17 mouse cellular contexts compared by ENCODE assay signal in genomic region chr12:3574670-3575069, GRCm38 (mm10). TPM values are rescaled to one million over a fixed set of nuclear protein-coding genes. Genes with fewer than 3 reads are reported as not detected.
A peak's percentile ranks its signal among the peaks of the same experiment; 100 is the strongest.
DNase-seq lines count a peak whose midpoint lies in the region; ATAC-seq and TF ChIP-seq lines count a peak whose summit lies in the region.
"Had no signal": no experiment of that assay in that cellular context is flagged by ENCODE, and none has a peak within 500 bp of the region (broad histone marks: within the 10 kb centered on the region; RNA-seq: fewer than 3 reads in every experiment).

No protein-coding gene starts in this region.

- no peak overlapping the region for H3K4me3 ChIP-seq in liver, postnatal 0 days (ENCODE audit: low read depth, low read length)
- H3K4me3 ChIP-seq in liver, embryonic 12.5 days: no peak overlapping the region
- H3K4me3 ChIP-seq: limb, embryonic 12.5 days; stomach, embryonic 15.5 days had no signal

- TF ChIP-seq CTCF in liver, postnatal 0 days (IDR thresholded peaks at IDR 0.05; ENCODE audit: low read depth): 0 out of 2 replicates have a peak, but pooled peaks have one; percentile 18

- intact Hi-C loops in heart, postnatal 36 days (cut with DNase I): loop anchor here (5.0 to 10.0 kb wide), 3 partner anchors 147 to 1333 kb away; partner anchors contain the start of genes Asxl2, Dnmt3a and Ubxn2a

- H3K9me3 ChIP-seq in liver, postnatal 0 days (ENCODE audit: low read length): no peaks in the 10 kb centered on the region
- no peaks in the 10 kb centered on the region for H3K9me3 ChIP-seq in liver, embryonic 12.5 days (replicated peaks)
- H3K9me3 ChIP-seq: hindbrain, embryonic 15.5 days; limb, embryonic 12.5 days; neural tube, embryonic 15.5 days; stomach, embryonic 15.5 days had no signal

- peaks cover 21% of the 10 kb centered on the region for H3K4me1 ChIP-seq in liver, postnatal 0 days (ENCODE audit: insufficient read depth)
- H3K4me1 ChIP-seq in liver, embryonic 12.5 days: peaks cover 22% of the 10 kb centered on the region

- no peak overlapping the region for H3K4me2 ChIP-seq in liver, postnatal 0 days (ENCODE audit: low read depth, low read length)
- no peak overlapping the region for H3K4me2 ChIP-seq in liver, embryonic 12.5 days

- no peak for DNase-seq in liver, postnatal 0 days
- peak; percentile 61 for DNase-seq in 416B (ENCODE audit: low read depth)
- peak; percentile 26 for DNase-seq in ES-CJ7 (ENCODE audit: low read depth, low spot score)
- no peak for DNase-seq in heart, postnatal 36 days
- no peak for DNase-seq in adrenal gland, postnatal 25 days
- DNase-seq: adrenal gland, postnatal 36 days; cerebellum, postnatal 36 days; gastrocnemius, postnatal 14 days; heart, postnatal 10 days; kidney, adult 9 months; lung, adult 18-20 months had no signal

- no peak overlapping the region for H3K9ac ChIP-seq in liver, postnatal 0 days (replicated peaks)
- H3K9ac ChIP-seq in liver, embryonic 12.5 days: no peak overlapping the region
- H3K9ac ChIP-seq: limb, embryonic 12.5 days; neural tube, embryonic 15.5 days; stomach, embryonic 15.5 days had no signal

- no peaks in the 10 kb centered on the region for H3K36me3 ChIP-seq in liver, postnatal 0 days (replicated peaks; ENCODE audit: insufficient read depth, low read length)
- no peaks in the 10 kb centered on the region for H3K36me3 ChIP-seq in liver, embryonic 12.5 days
- H3K36me3 ChIP-seq: hindbrain, embryonic 15.5 days; limb, embryonic 12.5 days; neural tube, embryonic 15.5 days; stomach, embryonic 15.5 days had no signal

- H3K27me3 ChIP-seq in liver, postnatal 0 days (ENCODE audit: insufficient read depth, low read length): no peaks in the 10 kb centered on the region
- peaks cover 6% of the 10 kb centered on the region; the same call in 1 of the 2 replicates for H3K27me3 ChIP-seq in liver, embryonic 12.5 days (replicated peaks)
- H3K27me3 ChIP-seq: hindbrain, embryonic 15.5 days; limb, embryonic 12.5 days; neural tube, embryonic 15.5 days; stomach, embryonic 15.5 days had no signal

- no peak overlapping the region for H3K27ac ChIP-seq in liver, postnatal 0 days (ENCODE audit: low read depth)
- H3K27ac ChIP-seq in liver, embryonic 12.5 days: no peak overlapping the region
- H3K27ac ChIP-seq: hindbrain, embryonic 15.5 days; limb, embryonic 12.5 days; neural tube, embryonic 15.5 days; stomach, embryonic 15.5 days had no signal

- ATAC-seq in liver, postnatal 0 days: no peak
- no peak for ATAC-seq in liver, embryonic 12.5 days
- peak; percentile 54 for ATAC-seq in megakaryocyte progenitor cell, adult 5-6 weeks (replicated peaks; ENCODE audit: poor library complexity)

- no peak for TF ChIP-seq EP300 in liver, postnatal 0 days (IDR thresholded peaks at IDR 0.05; ENCODE audit: low read depth)

- 86% methylated on average over 4 of the region's 4 CpGs for WGBS in liver, postnatal 0 days (ENCODE audit: insufficient replicate concordance)
- 79% methylated on average over 4 of the region's 4 CpGs for WGBS in liver, embryonic 12.5 days (ENCODE audit: insufficient replicate concordance)

RNA-seq across cellular contexts. Expression of gene Dtnb, which starts 2.5 kb away (rescaled TPM):
- polyA plus RNA-seq in liver, postnatal 0 days (2015; fragmentation: Nextera tagmentation; extraction: Ambion mirVana): 15.7 and 16.2 TPM in 2 replicates
- 22.6 and 26.3 TPM in 2 replicates for polyA plus RNA-seq in liver, embryonic 12.5 days (2016; fragmentation: Nextera tagmentation; extraction: Ambion mirVana)
- 12.4 and 16.1 TPM in 2 replicates for total RNA-seq in megakaryocyte progenitor cell, adult 5-6 weeks (2015)
- total RNA-seq in megakaryocyte progenitor cell, adult 5-6 weeks (2017): 12.6 and 16.1 TPM in 2 replicates
- total RNA-seq in heart, postnatal 36 days (2021): 1 to 10 TPM; 5.8 to 6.7 TPM
- total RNA-seq in adrenal gland, postnatal 25 days (2021): 41.0 and 44.0 TPM in 2 replicates

Comparison
In these comparisons a context has a peak if more than half of its experiments do, and no peak if none do; other contexts are left out.
1. DNase-seq: peak in 416B (single experiment) and ES-CJ7 (single experiment); none in liver, postnatal 0 days (single experiment), heart, postnatal 36 days (0 of 2) and adrenal gland, postnatal 25 days (single experiment).